Mouse (Mus musculus) frontal cortex, postnatal 25 days (tissue): ENCODE measurements around the gene Umodl1.

ENCODE experiments used
- DNase-seq, 2 experiments: peaks; one replicate each; pipeline ENCODE4 v3.0.0; 2022; ENCODE audit warnings: low spot score in 2 of 2

The Umodl1 gene

GRCm38 (mm10) chr17:30954340-30954739 is at the start of gene Umodl1:
Gene Umodl1 (plus strand): TSS chr17:30954640.
- no peak for DNase-seq

- no peak for DNase-seq
Measured at GRCm38 (mm10) chr17:30907577-30907976, 46.9 kb upstream of the Umodl1 start.

DNA sequence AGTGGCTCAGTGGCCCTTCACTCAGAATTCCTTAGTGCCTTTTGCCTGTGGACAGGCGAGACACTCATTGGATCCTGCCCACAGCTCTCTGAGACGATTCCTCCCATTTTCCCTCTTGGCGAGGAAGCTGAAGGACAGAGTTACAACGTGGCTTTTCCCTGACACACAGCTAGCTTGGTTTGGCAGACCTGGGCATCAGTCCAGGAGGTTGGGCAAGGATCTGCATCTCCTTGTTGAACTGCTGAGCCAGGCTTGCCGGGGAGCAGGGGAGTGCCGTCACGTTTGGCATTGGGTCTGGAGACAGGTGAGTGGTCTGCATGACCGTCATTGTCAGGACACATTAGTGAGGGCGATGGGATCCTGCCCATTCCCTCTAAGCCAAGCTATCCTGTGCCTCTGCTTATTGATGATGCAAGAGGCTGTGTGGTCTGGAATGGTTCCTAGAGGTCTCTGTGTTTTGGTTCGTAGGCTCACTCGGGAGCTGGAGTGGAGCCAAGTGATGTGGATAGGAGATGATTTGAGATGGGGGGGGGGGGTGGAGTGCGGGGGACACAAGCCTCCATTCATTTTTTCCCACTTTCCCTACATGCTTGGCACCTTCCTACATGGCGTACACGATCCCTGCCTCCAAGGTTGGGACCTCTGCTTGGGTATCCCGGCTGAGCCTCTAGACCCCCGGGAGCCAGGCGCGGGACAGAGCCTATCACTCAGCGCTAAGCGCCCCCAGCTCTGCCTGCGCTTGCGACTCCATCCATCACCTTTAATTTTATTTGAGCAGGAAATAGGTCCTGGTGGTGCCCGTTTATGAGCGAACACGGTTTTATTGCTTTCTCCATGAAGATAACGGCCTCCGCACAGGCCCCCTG is 43.3 kb upstream of the Umodl1 start:
- DNase-seq = no peak

DNA sequence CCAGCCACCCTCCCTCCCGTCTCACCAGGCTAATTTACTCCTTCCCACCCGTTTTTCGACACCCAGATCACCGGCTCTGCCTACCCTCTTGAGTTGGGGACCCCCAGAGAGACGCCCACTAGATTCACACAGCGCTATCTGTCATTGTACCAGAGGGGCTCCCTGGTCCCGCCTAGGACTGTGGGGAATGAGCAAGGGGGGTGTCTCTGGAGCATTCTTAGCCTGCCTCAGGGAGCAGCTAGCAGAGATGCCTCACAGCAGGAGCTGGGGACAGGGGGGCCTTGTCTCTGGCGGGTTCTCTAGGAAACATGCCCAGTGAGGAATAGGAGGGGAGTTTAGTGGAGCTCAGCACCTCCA is 42.7 kb upstream of the Umodl1 start:
- no peak for DNase-seq

GRCm38 (mm10) chr17:30912536-30912935 is 41.9 kb upstream of the Umodl1 start:
- DNase-seq = no peak

DNA sequence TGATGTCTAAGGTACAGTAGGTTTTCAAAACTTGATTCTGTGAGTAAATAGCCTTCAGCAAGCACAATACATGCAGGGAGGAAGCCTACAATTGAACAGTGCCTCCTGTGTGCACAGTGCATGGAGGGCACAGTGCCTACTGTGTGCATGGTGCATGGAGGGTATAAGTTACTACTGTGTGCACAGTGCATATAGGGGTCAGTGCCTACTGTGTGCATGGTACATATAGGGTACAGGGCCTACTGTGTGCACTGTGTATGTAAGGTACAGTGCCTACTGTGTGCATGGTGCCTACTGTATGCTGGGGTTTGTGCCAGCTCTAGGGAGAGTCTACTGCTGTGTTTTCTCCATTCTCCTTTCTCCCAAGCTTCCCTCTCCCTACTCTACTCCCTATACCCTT is 40.2 kb upstream of the Umodl1 start:
- no peak for DNase-seq

DNA sequence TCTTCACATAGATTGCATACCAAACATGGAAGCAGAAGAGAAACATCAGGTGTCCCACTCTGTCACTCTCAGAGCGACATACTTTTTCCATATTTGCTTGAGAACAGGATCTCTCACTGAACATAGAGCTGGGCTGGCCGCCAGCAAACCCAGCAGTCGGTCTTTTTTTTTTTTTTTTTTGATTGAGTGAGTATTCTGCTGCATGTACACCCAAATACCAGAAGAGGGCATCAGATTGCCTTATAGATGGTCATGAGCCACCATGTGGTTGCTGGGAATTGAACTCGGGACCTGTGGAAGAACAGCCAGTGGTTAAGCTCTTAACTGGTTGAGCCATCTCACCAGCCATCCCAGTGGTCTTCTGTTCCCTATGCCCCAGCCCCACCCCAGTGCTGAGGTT is 30.9 kb upstream of the Umodl1 start:
- DNase-seq = no peak

- DNase-seq = no peak
Measured at GRCm38 (mm10) chr17:30930827-30931226, 23.6 kb upstream of the Umodl1 start.

DNA sequence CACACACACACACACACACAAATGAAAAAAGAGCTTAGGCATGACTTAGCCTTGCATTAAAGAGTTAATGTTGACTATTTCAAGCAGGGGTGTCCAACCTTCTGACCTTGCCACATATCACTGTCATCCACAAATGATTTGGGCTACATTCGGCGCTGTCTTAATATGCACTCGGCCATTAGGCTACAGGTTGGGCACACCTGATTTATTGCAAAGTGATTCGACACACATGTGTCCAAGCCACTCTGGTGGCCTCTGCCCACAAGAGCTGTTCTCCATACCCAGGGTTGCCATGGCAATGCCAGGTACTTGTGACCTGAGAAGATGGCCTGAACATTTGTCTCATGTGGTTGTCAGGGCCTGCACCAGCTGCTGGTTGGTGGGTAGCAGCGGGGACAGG is 21.6 kb upstream of the Umodl1 start:
- DNase-seq = no peak

DNA sequence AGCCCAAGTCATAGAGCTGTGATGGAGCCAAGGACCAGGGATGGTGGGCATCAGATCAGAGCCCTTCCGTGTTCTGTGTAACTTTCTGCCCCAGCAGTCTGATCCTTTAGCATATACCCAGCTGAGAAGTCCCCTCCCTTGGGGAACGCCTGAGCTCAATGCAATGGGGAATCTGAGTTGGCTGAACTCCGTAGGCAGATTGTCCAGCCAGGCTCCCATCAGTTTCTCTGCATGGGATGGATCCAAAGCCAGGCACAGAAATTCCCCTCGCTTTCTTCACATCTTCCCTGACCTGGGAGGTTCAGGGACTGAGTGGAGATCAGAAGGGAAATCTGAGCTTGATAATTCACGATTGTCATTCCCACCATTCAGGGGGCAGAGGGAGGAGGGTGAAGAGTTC is 19.1 kb upstream of the Umodl1 start:
- no peak for DNase-seq

DNA sequence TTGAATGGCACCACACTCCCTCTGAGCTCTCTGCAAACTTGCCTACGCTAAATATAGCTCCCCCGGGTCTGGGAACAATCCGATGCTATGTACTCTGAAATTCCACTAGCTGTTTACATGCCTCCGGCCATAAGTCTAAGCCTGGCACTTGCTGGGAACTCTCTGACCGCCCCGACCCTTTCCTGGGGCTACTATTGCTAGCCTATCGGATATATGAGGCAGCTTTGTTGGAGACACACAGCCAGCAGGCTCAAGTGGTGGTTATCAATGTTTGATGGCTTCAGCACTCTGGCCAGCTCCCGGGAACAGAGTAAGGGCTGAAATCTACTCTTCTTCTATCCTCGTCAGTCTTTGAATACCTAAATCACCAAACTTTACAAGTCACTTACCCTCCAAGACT is 15.9 kb upstream of the Umodl1 start:
- no peak for DNase-seq

DNA sequence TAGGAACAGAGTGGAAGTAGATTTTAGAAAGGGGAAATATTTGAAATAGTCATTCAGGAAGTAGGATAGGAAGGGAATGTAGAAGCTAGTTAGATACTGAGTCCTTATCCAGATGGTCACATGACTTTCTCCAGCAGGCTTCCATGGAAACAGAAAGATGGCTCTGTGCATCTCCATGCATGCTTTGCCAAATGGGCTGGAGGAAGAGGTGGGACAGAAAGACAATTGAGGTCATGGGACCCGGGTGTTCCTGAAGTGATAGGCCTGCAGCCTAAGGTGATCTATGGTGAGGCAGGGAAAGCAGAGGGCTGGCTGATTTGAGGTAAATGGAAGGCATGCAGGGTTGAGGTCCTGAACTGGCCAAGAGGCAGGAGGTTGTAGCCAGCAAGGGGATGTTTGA is 6.1 kb upstream of the Umodl1 start:
- DNase-seq = no peak

DNA sequence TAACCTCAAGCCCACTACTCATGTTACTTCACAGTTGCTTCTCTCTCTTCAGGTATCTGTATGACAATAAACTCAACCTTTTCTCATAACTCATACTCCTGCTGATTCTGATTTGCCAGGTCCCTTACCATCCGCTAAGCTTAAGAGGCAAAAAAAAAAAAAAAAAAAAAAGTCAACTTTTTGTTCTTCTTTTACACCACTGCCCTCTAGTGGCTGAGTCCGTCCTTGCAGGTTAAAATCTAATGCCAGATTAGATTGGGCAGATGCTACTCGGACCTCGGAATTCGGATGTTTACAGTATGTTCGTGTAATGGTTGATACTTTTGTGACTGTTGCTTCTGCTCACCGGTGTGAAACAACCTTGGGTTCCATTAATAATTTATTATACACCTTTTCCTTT is 3.7 kb upstream of the Umodl1 start:
- DNase-seq = peak; percentile 64 to 70

- no peak for DNase-seq
Measured at GRCm38 (mm10) chr17:30951600-30951999, 2.8 kb upstream of the Umodl1 start.

GRCm38 (mm10) chr17:30961936-30962592 is 7.6 kb downstream of the Umodl1 start:
- DNase-seq = no peak

DNA sequence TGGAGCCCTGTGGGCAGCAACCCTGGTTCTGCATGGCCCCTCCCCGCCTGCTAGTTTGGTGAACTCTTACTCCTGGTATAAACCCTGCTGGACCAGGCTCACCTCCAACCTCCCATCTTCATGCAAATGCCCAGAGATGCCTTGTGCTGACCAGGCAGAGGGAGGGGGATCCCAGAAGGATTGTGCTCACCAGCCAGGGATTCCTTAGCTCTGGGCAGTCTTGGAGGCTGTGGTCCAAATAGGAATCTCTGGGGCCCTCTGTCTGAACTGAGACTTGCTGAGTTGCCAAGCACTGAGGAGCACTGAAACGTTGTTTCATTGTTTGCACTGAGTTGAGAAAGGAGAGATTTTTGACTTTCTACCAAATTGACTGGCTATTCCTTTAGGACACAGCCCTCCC is 8.4 kb downstream of the Umodl1 start:
- DNase-seq = no peak

GRCm38 (mm10) chr17:30969983-30970382 is 15.5 kb downstream of the Umodl1 start:
- no peak for DNase-seq

- peak in 1 of 2 experiments; percentile 29 for DNase-seq
Measured at GRCm38 (mm10) chr17:30971877-30972276, 17.4 kb downstream of the Umodl1 start.

DNA sequence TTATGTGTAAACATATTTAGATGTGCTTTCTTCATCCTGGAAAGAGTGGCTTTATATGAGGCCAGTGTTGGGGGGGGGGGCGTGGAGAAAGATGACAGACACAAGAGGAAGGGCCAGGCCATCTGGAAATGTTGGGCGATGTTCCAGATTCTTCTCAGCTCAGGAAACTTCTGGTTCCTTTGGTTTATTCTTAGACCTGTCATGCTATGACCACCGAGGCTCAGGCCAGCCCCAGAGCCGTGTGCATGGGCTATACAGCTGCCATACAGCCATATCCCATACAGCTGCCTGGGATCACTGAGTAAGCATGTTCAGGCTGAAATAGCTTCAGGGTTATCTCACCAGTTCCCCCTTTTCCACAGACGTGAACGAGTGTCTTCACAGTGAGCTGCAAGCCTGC is 18.9 kb downstream of the Umodl1 start:
- no peak for DNase-seq

DNA sequence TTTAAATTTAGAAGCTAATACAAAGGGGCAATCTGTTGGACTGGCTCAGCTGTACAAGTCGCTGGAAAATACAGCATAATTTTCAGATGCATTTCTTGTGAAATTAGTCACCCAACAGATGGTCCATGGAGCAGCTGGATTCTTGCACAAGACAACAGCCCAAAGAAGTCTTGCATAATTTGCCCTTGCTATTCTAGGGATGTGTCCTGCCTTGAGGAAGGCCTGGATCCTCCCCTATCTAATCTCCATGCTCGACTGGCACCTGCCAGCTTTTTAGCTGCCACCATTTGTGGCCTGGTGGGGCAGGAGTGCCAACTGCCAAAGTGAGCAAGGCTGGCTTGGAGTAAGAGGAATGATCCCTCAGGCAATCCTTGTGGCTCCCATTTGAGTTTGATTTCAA is 22.9 kb downstream of the Umodl1 start:
- no peak for DNase-seq

- DNase-seq = no peak
Measured at GRCm38 (mm10) chr17:30978556-30978955, 24.1 kb downstream of the Umodl1 start.

DNA sequence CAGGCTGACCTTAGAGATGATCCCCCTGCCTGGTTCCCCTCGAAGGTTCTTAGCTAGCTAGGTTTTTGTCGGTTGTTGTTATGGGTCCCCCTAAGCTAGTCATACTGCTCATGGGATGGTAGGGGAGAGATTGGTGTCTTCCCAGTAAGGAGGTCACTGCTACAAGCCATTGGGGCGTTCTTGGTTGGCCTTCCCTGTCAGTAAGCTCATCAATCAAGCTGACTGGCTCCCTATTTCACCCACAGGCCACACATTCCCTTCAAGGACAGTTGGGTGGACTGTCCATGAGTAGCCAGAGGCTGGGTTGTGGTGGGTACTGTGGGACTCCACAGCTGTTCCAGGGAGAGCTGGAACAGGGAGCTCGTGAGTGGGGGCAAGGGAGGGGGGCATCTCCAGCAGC is 29.1 kb downstream of the Umodl1 start:
- DNase-seq = no peak

- no peak for DNase-seq
Measured at GRCm38 (mm10) chr17:30990254-30990653, 35.8 kb downstream of the Umodl1 start.
